Mouse (Mus musculus) G1E-ER4 (cell line): ENCODE measurements around the gene Pex19. TPM values are rescaled to one million over a fixed set of nuclear protein-coding genes. Genes with fewer than 3 reads are reported as not detected.

Experiments used
- GATA1 ChIP-seq: IDR thresholded peaks from one replicate; pipeline ENCODE4 v1.8.0; 2012; ENCODE audit warnings: low read length, inconsistent platforms
- polyA plus RNA-seq: library from polyadenylated mRNA; stranded (reverse); fragments of >175 nt; gene quantifications from 2 replicates; pipeline ENCODE4 v1.2.3, GENCODE M21; 2012

Gene Pex19
- polyA plus RNA-seq, 1 experiment = 9.8 TPM

DNA sequence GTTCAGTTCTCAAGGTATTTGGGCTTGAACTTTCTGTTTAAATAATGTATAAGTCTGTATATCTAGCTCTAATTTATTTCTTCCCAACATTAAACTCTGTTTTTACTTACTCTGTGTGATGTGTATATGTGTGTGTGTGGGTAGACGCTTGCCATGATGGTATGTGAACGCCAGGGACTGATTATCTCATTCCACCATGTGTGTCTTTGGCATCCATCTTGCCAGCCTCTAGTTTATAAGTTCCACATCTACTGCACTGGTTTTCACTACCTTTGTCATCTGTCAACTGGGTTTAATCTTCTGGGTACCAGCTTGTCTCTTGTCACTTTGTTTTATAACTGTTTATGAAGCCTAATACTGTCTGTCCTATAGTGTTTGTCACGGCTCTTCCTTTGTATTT, 29.0 kb downstream of the Pex19 start:
- no peak for TF ChIP-seq GATA1

DNA sequence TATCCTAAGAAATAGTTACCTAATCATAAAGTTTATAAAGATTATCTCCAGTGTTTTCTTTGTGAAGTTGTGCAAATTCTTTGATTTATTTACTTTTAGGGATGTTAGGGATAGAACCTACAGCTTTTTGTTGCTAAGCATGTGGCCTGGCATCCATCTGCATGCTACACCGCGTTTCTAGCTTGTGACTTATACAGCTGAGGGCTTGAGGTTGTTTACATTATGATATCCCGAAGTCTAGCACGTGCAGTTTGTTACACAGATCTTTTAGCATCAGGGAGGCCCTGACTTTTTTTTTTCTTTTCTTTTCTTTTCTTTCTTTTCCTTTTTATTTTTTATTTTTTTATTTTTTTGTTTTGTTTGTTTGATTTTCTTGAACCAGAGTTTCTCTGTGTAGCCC, 33.4 kb downstream of the Pex19 start:
- TF ChIP-seq GATA1 = no peak

DNA sequence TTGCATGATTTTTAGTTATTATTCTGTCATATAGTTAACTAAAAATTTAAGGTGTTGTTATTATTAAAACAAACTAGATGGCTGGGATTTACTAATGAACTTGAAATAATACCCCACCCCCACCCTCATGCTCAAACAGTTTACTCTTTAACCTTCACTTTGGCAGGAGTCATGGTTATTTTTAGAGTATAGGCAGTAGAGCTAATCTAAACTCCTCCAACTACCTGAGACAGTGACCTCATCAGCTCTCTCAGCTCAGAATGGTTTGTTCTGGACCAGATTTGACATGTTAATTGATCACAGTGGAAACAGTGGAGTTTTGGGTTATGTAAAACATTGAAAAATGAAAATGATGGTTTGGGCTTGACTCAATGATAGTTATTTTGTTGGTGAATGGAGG, 34.0 kb downstream of the Pex19 start:
- TF ChIP-seq GATA1 = no peak

DNA sequence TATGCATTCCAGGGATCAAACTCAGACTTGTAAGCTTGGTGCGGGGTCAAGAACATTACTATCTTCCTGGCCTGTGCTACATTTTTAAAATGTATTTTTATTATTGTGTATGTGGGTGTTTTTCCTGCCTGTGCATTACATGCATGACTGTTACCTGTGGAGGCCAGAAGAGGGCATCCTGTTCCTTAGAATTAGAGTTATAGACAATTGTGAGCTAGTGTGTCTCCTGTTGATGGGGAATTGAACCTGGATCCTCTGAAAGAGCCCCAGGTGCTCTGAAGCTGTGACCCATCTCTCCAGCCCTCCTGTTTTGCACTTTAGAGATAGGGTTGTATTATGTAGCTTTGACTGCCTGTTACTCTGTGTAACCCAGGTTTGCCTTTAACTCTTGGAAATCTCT, 35.5 kb downstream of the Pex19 start:
- no peak for TF ChIP-seq GATA1

DNA sequence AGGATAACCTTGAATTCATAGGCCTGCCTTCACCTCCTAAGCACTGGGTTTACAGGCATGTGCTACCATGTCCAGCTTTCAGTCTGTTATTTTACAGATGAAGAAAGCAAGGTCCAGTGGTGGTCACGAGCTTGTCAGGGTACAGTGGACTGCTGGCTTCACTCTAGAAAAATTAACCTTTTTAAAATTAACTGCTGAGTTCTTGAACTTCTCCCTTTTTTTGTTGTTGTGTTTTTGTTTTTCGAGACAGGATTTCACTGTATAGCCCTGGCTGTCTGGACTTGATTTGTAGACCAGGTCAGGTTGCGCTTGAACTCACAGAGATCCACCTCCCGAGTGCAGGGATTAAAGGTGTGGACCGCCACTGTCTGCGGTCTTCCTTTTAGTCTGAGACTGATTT, 36.4 kb downstream of the Pex19 start:
- no peak for TF ChIP-seq GATA1

DNA sequence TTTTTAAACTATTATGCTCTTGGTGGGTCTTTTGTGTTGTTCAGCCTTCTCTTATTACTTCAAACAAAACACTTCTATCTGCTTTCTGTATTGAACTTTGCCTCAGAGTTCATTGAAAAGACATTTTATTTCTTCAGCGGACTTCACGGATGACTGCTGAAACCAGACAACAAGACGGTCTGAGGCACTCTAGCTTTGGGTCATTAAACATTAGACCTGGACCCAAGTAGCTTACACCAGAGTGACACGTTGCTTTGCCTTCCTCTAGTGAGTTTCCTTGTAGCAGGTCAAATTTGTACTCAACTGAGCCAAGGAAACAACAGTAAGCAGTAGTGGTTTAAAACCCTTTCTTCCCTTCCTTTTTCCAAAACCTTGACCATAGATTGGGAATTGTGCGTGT, 41.4 kb downstream of the Pex19 start:
- no peak for TF ChIP-seq GATA1

DNA sequence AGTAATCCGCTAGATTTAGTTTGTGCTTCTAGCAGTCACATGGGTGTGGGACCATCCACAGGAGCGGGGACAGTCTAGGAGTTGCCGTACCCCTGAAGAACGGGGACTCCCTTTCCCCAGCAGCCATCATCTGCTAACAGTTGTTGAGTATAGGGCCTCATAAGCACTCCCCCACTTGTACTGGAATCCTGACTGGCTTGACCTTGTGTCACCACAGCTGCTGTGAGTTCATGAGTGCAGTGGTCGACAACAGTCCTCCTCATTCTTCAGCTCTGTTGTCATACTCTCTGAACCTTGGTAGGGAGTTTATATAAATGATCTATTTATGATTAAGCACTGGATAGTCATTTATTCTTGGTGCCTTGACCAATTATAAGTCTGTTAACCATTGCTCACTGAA, 43.3 kb downstream of the Pex19 start:
- no peak for TF ChIP-seq GATA1

DNA sequence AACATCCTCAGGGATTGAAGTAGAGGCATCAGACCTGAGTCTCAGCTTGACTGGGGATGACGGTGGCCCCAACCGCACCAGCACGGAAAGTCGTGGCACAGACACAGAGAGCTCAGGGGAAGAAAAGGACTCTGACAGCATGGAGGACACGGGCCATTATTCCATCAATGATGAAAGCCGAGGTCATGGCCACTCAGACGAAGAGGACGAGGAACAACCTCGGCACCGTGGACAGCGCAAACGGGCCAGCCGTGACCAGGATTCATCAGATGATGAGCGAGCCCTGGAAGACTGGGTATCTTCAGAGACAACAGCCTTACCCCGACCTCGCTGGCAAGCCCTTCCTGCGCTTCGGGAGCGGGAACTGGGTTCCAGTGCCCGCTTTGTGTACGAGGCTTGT, 45.8 kb downstream of the Pex19 start:
- TF ChIP-seq GATA1 = no peak

DNA sequence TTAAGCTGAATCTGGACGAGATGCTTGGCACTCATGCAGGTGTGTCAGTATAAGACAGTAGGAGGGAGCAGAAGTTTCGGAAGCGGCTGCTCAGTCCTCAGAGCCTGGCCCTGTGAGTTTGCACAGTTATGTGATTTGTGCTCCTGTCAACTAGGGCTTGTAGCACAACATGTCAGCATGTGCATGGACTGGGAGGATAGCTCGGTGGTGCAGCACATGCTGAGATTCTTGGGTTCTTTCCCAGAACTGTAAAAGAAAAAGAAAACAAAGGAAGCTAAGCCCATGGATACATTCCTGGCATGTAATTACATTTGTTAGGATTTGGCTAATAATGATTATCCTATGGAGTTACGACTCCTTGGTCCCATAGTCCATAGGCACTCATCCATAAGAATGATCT, 46.6 kb downstream of the Pex19 start:
- TF ChIP-seq GATA1 = no peak

DNA sequence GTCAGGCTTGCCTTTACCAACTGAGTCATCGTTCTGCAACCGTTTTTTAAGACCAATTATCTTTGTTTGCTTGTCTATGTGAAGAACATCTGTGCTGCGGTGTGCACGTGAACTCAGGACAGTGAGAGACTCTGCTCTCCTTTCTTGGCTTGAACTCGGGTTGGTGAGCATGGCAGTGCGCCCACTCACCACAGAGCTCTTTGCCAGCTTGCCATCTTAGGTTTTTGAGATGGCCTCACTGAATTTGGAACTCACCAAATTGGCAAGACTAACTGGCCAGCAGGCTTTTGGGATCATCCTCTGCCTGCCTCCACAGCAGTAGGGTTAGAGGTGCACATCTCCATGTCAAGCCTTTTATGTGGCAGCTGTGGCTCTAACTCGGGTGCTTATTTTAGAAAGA, 51.2 kb downstream of the Pex19 start:
- TF ChIP-seq GATA1 = no peak

DNA sequence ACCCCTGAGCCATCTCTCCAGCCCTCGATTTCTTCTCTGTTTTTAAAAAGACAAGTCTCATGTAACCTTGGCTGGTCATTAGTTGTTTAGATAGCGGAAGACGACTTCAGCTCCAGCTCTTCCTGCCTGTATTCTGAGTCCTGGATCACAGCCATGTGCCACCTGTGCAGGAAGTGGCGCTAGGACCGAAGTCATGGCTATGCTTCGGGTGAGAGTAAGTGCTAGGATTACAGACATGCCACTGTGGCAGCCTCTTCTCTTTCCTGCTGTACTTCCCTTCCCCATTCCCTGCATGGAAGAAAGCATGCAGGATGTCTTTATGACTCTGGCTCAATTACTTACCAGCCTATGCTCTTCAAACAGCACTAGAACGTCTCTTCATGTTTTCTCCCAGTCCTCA, 52.5 kb downstream of the Pex19 start:
- TF ChIP-seq GATA1 = no peak

DNA sequence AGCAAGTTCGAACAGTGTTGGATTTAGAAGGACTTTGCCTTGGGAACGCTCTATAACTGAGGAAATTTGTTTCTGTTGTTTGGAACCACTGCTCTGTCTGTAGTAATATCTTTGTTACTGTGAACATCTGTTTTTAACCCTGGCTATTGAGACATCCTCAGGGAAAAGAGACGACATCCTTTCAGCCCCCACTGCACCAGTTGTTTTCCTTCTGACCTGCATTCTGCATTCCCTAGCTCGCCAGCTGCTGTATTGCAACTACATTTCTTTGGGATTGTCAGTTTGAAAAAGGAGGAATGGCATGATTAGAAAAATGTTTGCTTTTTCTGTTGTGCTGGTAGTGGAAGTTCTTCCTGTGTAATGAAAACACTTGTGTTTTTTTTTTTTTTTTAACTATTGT, 54.3 kb downstream of the Pex19 start:
- TF ChIP-seq GATA1 = no peak

DNA sequence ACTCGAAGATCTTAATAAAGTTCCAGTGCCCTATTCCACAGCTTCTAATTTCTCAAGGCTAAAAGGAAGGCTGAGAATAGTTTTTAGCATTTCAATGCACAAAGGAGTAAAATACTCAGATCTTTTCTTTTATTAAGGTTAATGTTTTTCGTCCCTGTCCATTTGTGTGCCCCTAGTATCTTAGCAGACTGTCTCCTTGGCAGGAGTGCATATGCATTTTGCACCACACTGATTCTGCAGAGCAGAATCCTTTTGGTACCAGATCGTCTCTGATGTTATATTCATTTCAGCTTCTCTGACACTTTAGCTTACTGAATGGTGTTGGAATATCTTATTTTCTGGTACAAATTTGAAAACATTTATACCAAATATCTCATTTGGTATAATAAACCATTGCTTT, 55.2 kb downstream of the Pex19 start:
- no peak for TF ChIP-seq GATA1

DNA sequence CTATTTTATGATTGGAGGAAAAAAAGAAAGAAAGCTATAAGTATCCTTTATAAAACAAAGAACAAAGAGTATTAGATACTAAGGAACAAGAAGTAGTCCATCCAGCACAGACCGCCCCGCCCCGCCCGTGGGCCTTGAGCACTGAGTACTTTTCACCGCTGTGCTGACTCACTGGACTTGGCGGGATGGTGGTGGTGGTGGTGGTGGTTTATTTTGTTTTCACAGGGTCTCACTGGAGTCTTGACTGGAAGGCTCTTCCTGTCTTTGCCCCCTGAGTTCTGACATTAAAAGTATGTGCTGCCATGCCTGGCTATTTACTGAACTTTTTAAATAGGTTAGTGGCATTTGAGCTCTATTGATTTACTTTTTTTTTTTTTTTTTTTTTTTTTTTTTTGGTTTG, 56.5 kb downstream of the Pex19 start:
- no peak for TF ChIP-seq GATA1

DNA sequence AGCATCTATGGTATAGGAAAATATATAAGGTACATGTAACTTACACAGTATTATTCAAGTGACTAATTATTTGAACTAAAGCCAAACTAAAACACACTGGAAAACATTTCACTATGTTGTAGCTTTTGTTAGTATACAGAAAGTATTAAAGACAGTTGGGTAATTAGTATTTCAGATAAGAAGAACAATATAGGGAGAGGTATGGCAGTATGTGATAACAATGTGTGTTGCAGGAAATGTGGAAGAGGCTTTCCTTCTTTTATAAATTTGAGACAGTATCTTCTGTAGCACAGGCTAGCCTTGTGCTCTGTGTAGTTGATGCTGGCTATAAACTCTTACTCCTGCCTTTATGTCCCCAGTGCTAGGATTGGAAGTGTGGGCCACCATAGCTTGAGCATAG, 57.4 kb downstream of the Pex19 start:
- no peak for TF ChIP-seq GATA1

Other genes with a start within 250 kb of the Pex19 start
- not detected in 2 replicates for gene Gm10521, start 231.1 kb upstream of the Pex19 start, polyA plus RNA-seq
- gene Slamf6, start 209.2 kb upstream of the Pex19 start, polyA plus RNA-seq = not detected in 2 replicates
- gene Vangl2, start 98.3 kb upstream of the Pex19 start, polyA plus RNA-seq = not detected in 2 replicates
- gene Nhlh1, start 69.2 kb upstream of the Pex19 start, polyA plus RNA-seq = not detected in 2 replicates
- gene Copa, start 44.2 kb upstream of the Pex19 start, polyA plus RNA-seq = 33.9 and 43.9 TPM in 2 replicates
- gene Ncstn, start 44.0 kb upstream of the Pex19 start, polyA plus RNA-seq = 3.7 and 3.9 TPM in 2 replicates
- 57.7 and 66.4 TPM in 2 replicates for gene Dcaf8, start 21.3 kb downstream of the Pex19 start, polyA plus RNA-seq
- 3.0 and 3.4 TPM in 2 replicates for gene Pea15a, start 80.0 kb downstream of the Pex19 start, polyA plus RNA-seq
- gene Casq1, start 93.1 kb downstream of the Pex19 start, polyA plus RNA-seq = not detected in 2 replicates
- gene Atp1a4, start 131.7 kb downstream of the Pex19 start, polyA plus RNA-seq = not detected in 2 replicates
- 79.6 and 93.7 TPM in 2 replicates for gene Igsf8, start 134.9 kb downstream of the Pex19 start, polyA plus RNA-seq
- not detected in 2 replicates for gene Atp1a2, start 171.3 kb downstream of the Pex19 start, polyA plus RNA-seq
- not detected in 2 replicates for gene Kcnj9, start 202.6 kb downstream of the Pex19 start, polyA plus RNA-seq
- gene Kcnj10, start 214.5 kb downstream of the Pex19 start, polyA plus RNA-seq = not detected in 2 replicates
- gene Pigm, start 249.8 kb downstream of the Pex19 start, polyA plus RNA-seq = 10.6 and 13.0 TPM in 2 replicates